Mouse (Mus musculus): ENCODE results near the gene Rnf169.

DNA sequence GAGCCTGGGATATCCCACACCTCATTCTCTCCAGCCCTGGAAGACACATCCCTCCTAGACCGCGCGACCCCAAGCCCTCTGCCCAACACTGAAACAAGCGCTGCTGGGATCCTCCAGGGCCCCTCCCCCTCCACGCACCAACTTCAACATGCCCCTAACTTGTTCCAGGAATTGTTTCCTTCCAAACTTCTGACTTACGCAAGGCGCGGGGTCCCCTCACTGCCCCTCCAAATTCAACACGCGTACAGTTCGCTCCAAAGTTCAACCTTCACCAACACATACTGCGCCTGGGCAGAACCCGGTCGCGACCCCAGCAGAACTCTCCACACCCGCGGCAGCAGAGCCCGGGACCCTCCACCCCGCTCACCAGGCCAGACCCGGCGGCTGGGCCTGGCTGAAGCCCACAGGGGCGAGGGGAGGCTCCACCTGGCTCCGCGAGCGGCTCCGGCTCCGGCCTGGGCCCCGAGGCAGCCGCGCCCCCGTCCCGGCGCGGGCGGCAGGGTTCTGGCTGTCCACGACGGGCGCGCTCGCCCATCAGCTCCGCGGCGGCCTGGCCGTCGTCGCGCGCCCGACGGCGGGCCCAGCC lies 609 bp downstream of the Rnf169 start:
- TF ChIP-seq CTCF (IDR thresholded peaks at IDR 0.05; ENCODE audit: low read depth), result no peak
- TF ChIP-seq EP300 (optimal IDR thresholded peaks at IDR 0.05), result no peak

Measured in stomach, postnatal 0 days (tissue).